Mouse (Mus musculus) lung, postnatal 14 days (tissue): ENCODE data around the gene Mfsd2a.

Source experiments
- DNase-seq: peaks from one replicate; pipeline ENCODE4 v3.0.0; 2021

Mfsd2a gene

DNA sequence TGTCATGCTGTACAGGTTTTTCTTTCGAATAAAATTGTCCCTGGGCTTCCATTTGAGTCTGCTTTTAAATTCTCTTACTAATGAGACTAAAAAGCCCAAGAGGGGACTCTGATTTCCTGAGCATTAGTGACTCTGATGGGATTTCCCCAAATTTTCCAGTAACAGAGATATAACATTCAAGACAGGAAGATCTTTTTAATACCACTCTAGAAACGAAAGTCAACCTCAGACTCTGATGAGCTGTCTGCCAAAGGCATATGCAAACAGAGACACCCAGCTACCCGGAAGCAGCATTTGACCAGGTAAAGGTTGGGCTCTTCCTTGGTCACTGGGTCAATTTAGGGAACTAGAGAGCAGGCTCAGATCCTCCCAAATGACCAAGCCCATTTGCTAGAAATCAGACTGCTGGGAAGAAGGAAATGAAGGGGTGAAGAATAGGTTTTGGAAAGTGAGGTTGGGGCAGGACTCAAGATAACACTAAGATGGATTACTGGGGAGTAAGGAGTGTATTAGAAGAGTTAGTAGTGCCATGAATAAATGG is 27.9 kb downstream of the Mfsd2a start:
- no peak for DNase-seq

DNA sequence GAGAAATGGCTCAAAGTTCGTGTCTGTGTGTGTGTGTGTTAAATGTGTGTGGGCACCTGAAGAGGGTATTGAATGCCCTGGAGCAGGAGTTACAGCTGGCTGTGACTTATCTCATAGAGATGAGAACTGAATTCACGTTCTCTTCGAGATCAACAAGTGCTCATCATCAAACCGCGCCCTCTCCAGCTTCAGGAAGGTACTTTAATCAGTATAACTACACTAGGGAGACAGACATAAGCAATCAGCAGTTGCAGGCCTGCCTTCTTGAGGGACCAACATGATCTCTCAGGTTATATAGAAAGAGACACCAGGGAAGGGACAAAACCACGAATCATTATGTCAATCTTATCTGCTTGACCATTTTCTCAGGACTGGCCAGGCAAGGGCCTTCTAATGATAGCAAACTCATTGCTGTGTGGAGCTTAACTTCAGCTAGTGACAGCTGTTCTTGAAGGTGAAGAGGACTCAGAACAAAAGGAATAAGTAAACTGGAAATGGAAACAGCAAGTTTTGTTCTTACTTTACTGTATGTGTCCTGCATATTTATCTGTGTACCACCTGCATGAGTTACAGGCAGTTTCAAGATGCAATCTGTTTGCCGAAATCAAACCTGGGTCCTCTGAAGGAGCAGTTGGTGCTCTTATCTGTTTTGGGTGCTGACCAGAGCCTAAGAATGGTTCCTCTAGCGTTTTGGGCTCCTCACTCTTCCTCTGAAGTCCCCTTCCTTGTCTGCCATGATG is 28.6 kb downstream of the Mfsd2a start:
- DNase-seq = no peak

DNA sequence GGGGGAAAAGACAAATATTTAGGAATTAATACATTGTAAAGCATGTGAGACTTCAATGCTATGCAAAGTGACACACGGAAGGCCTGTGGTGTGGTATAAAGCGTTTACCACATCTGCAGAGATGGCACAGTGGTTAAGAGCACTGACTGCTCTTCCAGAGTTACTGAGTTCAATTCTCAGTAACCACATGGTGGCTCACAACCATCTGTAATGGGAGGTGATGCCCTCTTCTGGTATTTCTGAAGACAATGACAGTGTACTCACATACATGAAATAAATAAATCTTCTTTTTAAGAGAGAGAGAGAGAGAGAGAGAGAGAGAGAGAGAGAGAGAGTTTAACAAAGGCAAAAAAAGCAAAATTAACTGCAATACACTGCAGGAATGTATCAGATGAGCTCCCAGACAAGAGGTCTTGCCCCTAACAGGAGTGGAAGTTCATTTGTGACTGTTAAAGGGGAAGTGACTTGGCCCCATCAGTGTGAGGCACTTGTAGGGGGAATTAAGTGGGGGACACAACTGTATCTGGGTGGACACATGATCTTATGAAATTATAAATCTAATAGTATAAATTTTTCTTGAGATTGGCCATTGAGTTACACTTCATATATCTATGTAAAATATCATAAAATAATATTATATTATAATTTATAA is 29.9 kb downstream of the Mfsd2a start:
- DNase-seq = no peak

DNA sequence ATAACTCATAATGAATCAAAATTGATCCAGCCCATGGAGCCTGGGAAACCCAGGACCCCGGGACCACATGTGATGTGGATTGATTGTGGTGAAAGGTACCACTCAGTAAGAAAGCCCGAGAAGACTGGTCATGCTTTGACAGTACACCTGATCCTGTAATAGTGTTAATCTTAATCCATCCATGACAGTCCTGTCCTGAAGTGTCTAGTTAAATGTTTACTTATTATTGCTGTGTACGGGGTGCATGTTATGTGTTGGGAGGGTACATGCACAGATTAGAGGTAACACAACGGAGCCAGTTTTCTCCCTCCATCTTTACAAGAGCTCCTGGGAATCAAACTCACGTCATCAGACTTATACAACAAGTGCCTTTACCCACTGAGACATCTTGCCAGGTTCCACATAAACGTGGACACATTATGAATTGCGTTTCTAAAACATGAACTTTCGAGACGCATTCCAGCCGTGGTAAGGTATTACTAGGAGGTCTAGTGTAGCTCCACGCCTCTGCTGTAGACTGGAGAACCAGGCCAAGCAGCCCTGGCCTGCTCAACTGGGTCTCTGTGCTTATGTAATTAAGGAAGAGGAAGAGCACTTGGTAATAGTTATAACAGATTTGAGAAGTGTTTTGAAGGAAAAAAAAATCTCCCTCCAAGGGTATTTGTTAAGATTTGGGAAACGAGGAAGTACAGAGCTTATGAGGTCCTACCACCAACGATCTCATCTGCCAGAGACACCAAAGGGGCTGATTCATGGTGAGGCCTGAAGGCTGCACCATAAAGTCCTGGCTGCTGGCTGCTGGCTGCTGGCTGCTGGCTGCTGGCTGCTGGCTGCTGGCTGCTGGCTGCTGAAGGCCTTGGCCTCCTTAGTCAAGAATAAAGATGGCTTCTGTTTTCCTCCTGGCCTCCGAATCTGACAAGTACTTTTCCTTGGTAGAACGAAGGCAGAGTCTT is 37.3 kb downstream of the Mfsd2a start:
- DNase-seq = no peak

DNA sequence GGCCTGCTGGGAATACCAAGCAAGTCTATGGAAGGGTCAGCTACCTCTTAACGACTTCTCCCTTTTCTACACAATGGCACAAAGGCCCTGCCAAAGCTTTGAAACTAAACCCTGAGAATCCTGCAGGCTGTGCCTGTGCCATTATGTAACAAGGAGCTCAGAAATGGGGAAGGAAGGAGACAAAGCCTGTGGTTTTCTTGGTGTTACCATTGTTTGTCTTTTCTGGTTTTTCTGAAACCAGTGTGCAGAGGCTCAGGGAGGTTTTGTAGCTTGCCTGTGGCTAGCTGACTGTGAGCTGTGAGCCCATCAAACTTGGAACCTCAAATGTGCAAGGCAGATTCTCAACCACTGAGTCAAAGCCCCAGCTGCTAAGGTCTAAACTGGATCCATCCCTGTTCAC is 38.1 kb downstream of the Mfsd2a start:
- DNase-seq = no peak

DNA sequence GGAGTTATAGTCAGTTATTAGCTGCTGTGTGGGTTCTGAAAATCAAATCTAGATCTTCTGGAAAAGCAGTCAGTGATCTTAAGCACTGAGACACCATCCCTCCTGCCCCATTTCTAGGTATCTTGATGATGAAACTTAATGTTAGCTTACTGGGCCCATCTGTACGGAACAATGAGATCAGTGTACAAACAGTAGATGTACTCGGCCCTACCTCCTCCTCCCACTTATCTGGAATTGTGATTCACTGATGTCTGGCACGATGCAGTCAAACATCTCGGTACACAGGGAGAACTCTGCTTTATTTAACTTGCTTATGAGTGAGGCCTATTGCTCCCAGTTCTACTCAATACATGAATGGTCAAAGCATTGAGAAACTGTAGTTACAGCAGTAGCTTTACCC is 45.0 kb downstream of the Mfsd2a start:
- DNase-seq = no peak

DNA sequence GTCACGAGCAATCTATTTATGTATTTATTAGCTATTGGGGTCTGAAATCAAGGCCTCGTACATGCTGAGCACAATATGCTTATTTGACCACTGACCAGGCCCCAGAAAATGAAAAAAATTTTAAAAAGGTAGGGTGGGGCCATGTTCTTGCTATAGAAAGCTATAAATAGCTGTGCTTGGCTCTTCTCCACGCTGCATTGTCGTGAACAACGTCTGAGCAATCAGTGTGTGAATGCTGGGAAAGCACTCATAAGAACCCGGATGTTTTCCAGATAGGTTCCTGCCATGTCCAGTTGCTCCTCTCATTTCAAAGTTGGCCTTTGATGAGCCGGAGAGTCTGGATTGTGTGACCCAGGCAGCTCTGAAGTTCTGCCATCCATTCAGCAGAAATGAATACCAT is 46.8 kb downstream of the Mfsd2a start:
- no peak for DNase-seq

DNA sequence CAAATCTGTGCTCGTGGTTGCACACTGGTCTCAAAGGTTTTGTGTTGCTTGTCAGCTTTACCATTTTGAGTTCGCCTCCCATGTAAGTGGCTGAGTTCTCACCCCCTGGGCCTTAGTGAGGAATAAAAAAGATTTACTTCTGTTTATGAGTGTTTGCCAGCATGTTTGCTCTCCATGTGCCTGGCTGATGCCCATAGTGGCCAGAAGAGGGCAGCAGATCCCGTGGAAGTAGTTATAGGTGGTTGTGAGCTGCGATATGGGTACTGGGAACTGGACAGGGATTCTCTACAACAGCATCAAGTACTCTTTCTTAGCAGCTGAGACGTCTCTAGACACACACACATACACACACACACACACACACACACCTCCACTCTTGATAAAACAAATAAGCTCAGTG is 48.4 kb downstream of the Mfsd2a start:
- DNase-seq = no peak

DNA sequence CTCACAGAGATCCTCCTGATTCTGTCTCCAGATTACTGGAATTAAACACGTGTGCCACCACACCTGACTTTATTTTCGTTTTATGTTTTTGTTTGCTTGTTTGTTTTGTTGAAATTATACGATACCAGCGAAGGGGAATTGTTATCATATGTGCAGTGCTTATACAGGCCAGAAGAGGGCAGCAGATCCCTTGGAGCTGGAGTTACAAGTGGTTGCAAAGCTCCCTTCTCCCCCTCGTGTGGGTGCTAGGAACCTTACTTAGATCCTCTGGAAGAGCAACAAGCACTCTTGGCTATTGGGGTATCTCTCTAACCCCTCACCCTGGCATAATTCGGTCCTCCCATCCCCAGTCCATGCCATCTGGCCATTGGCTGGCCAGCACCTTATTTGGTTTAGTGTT is 50.4 kb downstream of the Mfsd2a start:
- DNase-seq = peak; percentile 28

DNA sequence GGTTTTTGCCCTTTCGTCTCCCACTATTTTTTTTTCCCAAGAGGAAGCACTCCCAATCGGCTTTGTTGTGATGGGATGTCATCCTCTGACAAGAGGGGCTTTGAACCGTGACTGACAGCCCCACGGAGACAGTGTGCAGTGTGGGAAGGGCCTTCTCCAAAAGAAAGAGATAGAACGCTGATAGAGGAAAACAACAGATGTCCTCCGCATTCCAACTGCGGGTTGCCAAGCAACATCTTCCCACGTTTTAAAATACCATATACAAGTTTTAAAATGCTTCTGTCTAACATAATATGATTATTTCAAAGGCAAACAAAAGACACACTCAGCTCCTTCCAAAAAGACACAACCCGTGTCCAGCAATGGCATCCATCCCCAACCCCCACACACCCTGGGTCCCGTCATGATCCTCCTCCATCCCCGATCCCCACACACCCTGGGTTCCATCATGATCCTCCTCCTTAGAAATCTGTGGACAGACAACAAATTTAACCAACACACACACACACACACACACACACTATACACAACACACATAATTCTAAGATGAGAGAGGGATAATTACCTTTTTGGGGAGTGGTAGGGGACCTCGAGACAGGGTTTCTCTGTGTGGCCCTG is 51.3 kb downstream of the Mfsd2a start:
- no peak for DNase-seq

DNA sequence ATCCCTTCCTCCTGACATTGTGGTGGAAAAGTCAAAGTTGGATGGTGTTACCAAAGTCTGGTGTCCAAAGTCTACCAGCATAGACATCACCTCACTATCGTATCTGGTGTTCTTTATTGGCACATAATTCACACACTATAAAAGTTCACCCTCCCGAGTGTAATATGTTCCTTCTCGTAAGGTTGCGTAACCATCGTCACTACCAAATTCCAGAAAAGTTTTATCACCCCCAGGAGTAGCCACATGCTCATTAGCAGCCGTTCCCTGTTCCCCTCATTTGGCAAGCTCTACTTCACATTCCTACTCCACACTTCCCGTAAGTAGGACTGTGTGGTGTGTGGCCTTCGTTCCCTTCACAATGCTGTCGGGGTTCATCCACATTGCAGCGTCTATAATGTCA is 55.6 kb downstream of the Mfsd2a start:
- DNase-seq = no peak

DNA sequence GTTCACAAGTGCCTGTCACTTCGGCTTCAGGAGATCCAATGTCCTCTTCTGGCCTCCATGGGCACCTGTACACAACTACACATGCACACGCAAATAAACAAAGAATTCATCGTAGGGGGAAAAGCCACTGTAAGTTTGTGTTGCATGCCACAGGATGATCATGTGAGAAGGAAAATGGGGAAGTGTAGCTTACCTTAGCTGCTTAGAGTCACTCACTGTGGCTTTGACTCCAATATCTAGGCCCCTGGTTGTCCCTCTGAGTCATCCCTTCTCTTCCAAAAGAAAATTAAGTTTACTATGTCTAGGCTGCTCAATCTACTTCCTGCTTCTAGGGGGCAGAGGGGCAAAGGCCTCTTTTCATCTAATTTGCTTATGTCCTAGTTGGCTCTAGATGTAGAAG is 57.3 kb downstream of the Mfsd2a start:
- no peak for DNase-seq

DNA sequence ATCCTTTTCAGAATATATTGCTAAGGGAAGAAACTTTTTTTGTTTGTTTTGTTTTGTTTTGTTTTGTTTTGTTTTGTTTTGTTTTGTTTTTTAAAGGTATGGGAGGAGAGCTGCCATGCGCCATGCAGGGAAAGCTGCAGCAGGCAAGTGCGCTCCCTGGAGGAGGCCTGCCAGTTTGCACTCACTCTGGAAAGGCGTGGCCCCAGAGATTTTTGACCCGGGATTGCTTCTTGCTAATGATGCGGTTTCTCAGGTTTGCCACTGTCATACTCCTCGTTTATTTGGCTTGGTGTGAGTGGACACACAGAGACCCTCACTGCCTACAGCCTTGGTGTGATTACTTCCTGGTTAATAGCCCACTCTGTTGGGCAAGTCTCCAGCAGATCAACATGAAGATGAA is 58.8 kb downstream of the Mfsd2a start:
- no peak for DNase-seq

DNA sequence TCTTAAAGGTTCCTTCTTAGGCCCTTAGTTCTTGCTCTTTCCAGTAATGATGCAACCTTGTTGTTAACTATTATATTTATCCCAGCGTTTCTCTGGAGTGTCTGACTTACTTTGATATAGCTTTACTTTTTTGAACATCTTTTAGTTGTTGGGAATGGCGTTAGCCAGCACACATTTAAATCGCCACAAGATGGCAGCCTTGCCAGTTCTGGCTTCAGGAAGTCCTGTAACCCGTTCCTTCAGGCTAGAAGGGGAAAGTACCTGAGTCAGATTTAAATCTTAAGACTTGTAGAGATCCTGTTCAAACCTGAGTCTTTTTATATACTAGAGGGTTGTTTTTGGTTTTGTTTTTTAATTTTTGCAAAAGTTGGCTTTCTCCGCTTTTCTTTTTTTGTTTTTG is 62.7 kb downstream of the Mfsd2a start:
- DNase-seq = peak; percentile 76

DNA sequence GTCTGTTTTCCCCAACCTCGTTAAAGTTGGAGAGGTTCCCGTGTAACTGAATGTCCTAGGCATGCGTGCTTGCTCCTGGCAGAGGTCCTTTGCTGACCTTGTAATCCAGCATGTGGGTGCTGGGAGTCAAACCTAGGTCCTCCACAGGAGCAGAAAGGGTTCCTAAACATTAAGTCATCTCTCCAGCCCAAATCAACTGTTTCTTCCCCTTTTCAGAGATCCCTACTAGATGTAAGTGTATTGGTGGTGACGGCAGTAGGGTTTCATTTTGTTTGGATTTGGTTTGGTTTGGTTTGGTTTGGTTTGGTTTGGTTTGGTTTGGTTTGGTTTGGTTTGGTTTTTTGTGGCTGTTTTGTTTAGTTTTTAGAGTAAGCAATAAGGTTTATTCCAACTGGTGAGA is 63.2 kb downstream of the Mfsd2a start:
- DNase-seq = no peak
